8 mouse cellular contexts compared by ENCODE assay signal in the genomic region with DNA sequence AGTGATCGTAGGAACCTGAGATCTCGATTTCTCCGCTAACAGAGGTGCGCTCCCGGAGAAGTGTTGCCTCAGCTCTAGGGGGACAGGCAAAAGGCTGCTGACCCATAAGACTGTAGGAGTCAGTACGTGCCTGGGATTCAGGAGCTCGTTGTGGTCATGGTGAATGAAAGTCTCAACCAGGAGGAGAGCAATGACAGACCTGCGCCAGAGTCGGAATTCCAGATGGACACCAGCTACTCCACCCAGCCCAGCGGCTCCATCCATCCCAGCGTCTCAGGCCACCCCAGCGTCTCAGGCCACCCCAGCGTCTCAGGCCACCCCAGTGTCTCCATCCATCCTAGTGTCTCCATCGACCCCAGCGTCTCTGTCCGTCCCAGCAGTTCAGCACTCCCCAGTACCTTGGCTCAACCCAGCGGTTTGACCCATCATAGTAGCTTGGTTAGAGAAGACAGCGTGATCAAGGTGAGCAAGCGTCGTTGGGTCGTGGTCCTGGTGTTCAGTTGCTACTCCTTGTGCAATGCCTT. TPM values are rescaled to one million over a fixed set of nuclear protein-coding genes. Genes with fewer than 3 reads are reported as not detected.
DNase-seq lines count a peak whose midpoint lies in the region; ATAC-seq and TF ChIP-seq lines count a peak whose summit lies in the region.

No protein-coding gene starts in this region.

- peak overlapping the region; percentile 94 for H3K4me2 ChIP-seq in liver, embryonic 11.5 days

- no peak for DNase-seq in cerebellum, adult 2 months
- no peak for DNase-seq in cerebellum, adult 9-11 months
- DNase-seq in testis, postnatal 14 days (ENCODE audit: low spot score) = no peak
- peak; percentile 33 for DNase-seq in liver, embryonic 11.5 days (ENCODE audit: low spot score)
- DNase-seq in testis, postnatal 10 days (ENCODE audit: low spot score) = peak; percentile 51
- no peak for DNase-seq in right cerebral cortex, postnatal 4 days
- no peak for DNase-seq in retina, postnatal 1 day

- peak; percentile 11; the same call in 1 of the 2 replicates for ATAC-seq in liver, embryonic 11.5 days (replicated peaks; ENCODE audit: low FRiP score)

- no peaks in the 10 kb centered on the region for H3K36me3 ChIP-seq in testis, adult 2 months (ENCODE audit: control insufficient read depth, insufficient read depth, low read length)
- H3K36me3 ChIP-seq in liver, embryonic 11.5 days (ENCODE audit: control insufficient read depth, insufficient read depth, low read length) = no peaks in the 10 kb centered on the region

- H3K27me3 ChIP-seq in cerebellum, adult 2 months (ENCODE audit: control insufficient read depth, insufficient read depth, low read length) = no peaks in the 10 kb centered on the region
- peaks cover 3% of the 10 kb centered on the region; the same call in 1 of the 2 replicates for H3K27me3 ChIP-seq in testis, adult 2 months (ENCODE audit: control insufficient read depth, insufficient read depth, low read length)
- H3K27me3 ChIP-seq in liver, embryonic 11.5 days (replicated peaks; ENCODE audit: control insufficient read depth, insufficient read depth, low read length) = peaks cover 11% of the 10 kb centered on the region

- H3K27ac ChIP-seq in cerebellum, adult 2 months (ENCODE audit: insufficient read depth, low read length) = no peak overlapping the region
- no peak overlapping the region for H3K27ac ChIP-seq in testis, adult 2 months (ENCODE audit: control insufficient read depth, insufficient read depth, low read depth, low read length)
- H3K27ac ChIP-seq in liver, embryonic 11.5 days (ENCODE audit: low read depth, low read length) = no peak overlapping the region

- H3K4me1 ChIP-seq in cerebellum, adult 2 months (ENCODE audit: control insufficient read depth, insufficient read depth, low read length) = no peaks in the 10 kb centered on the region
- no peaks in the 10 kb centered on the region; the same call in 1 of the 2 replicates for H3K4me1 ChIP-seq in testis, adult 2 months (ENCODE audit: control insufficient read depth, insufficient read depth, low read length)
- no peaks in the 10 kb centered on the region for H3K4me1 ChIP-seq in liver, embryonic 11.5 days (replicated peaks; ENCODE audit: control insufficient read depth, insufficient read depth, low read length)

- WGBS in cerebellum, adult 2 months = 25% methylated on average over 21 of the region's 21 CpGs
- 18% methylated on average over 21 of the region's 21 CpGs for WGBS in liver, embryonic 11.5 days

- no peak for TF ChIP-seq CTCF in cerebellum, adult 2 months (IDR thresholded peaks at IDR 0.05; ENCODE audit: borderline replicate concordance, insufficient read depth, low read depth, low read length)
- no peak for TF ChIP-seq CTCF in testis, adult 2 months (IDR thresholded peaks at IDR 0.05; ENCODE audit: control insufficient read depth, insufficient read depth, insufficient replicate concordance, low read depth, low read length)

- H3K9ac ChIP-seq in liver, embryonic 11.5 days (ENCODE audit: low read depth, low read length) = peak overlapping the region; percentile 26; the same call in 1 of the 2 replicates

- H3K4me3 ChIP-seq in cerebellum, adult 2 months (replicated peaks; ENCODE audit: insufficient read depth, low read depth, low read length) = peak overlapping the region; percentile 41
- peak overlapping the region; percentile 87 for H3K4me3 ChIP-seq in testis, adult 2 months (ENCODE audit: control insufficient read depth, low read depth, low read length)
- H3K4me3 ChIP-seq in liver, embryonic 11.5 days (ENCODE audit: low read depth, low read length) = peak overlapping the region; percentile 55

- no peak for TF ChIP-seq POLR2A in cerebellum, adult 2 months (IDR thresholded peaks at IDR 0.05; ENCODE audit: borderline replicate concordance, insufficient read depth, low read length)
- no peak for TF ChIP-seq POLR2A in testis, adult 2 months (IDR thresholded peaks at IDR 0.05; ENCODE audit: control insufficient read depth, low read depth, low read length)

- H3K9me3 ChIP-seq in liver, embryonic 11.5 days (ENCODE audit: control insufficient read depth, low read length) = no peaks in the 10 kb centered on the region

RNA-seq across cellular contexts. Expression of a gene that starts 0.4 kb away (rescaled TPM):
- 3.4 and 4.7 TPM in 2 replicates for polyA plus RNA-seq in cerebellum, adult 2 months (2012; rRNA removed)
- polyA plus RNA-seq in testis, adult 2 months (2012; rRNA removed) = 55.7 and 59.5 TPM in 2 replicates
- polyA plus RNA-seq in liver, embryonic 11.5 days (2014; fragmentation: Nextera tagmentation; extraction: Ambion mirVana) = 3.3 and 3.9 TPM in 2 replicates

Comparison
In these comparisons a context has a peak if more than half of its experiments do, and no peak if none do; other contexts are left out.
1. DNase-seq: peak in liver, embryonic 11.5 days (single experiment) and testis, postnatal 10 days (single experiment); none in cerebellum, adult 2 months (0 of 2), cerebellum, adult 9-11 months (single experiment), testis, postnatal 14 days (single experiment), right cerebral cortex, postnatal 4 days (single experiment) and retina, postnatal 1 day (single experiment).
2. Peak in every context shown above with its lines, with median percentiles within 50 percentile points of each other: H3K4me3 ChIP-seq.